In genomic region chr6:115697739-115698558, GRCm38 (mm10) we compare ENCODE assay signal across 7 mouse cellular contexts. TPM values are rescaled to one million over a fixed set of nuclear protein-coding genes. Genes with fewer than 3 reads are reported as not detected.
DNase-seq lines count a peak whose midpoint lies in the region; ATAC-seq lines count a peak whose summit lies in the region.

No protein-coding gene starts in this region.

- H3K27me3 ChIP-seq in stomach, embryonic 15.5 days (replicated peaks): no peaks in the 10 kb centered on the region

- H3K4me2 ChIP-seq in stomach, embryonic 15.5 days: no peak overlapping the region

- H3K36me3 ChIP-seq in stomach, embryonic 15.5 days: no peaks in the 10 kb centered on the region

- 70% methylated on average over 17 of the region's 17 CpGs for WGBS in stomach, embryonic 15.5 days

- 0 out of 2 replicates have a peak, but pooled peaks cover 8% of the 10 kb centered on the region for H3K4me1 ChIP-seq in stomach, embryonic 15.5 days

- no peak overlapping the region for H3K4me3 ChIP-seq in stomach, embryonic 15.5 days (replicated peaks)

- peak; percentile 39 for ATAC-seq in inflammation-experienced regulatory T-cells, adult 6 months
- no peak; the same call in 1 of the 2 replicates for ATAC-seq in stomach, embryonic 15.5 days (ENCODE audit: insufficient read depth, low FRiP score, low read depth)

- peak; percentile 59 for DNase-seq in ovary, adult 18-20 months (ENCODE audit: low spot score)
- no peak for DNase-seq in ovary, postnatal 14 days (ENCODE audit: low spot score)
- DNase-seq in embryo, embryonic 10.5 days (ENCODE audit: low spot score): peak; percentile 57
- DNase-seq in MN1 (ENCODE audit: low spot score): no peak
- no peak for DNase-seq in retina, postnatal 1 day

- peak overlapping the region; percentile 36; the same call in 1 of the 2 replicates for H3K27ac ChIP-seq in stomach, embryonic 15.5 days

- H3K9ac ChIP-seq in stomach, embryonic 15.5 days: no peak overlapping the region

- H3K9me3 ChIP-seq in stomach, embryonic 15.5 days: no peaks in the 10 kb centered on the region

RNA-seq across cellular contexts. Expression of gene Raf1, which starts 21.5 kb away (rescaled TPM):
- 10 to 100 TPM; 52.6 to 72.0 (median 66.5) TPM for polyA plus RNA-seq in inflammation-experienced regulatory T-cells, adult 6 months (2017; shearing (Covaris generic))
- 85.6 and 88.2 TPM in 2 replicates for polyA plus RNA-seq in stomach, embryonic 15.5 days (2015; fragmentation: Nextera tagmentation; extraction: Ambion mirVana)

Comparison
In these comparisons a context has a peak if more than half of its experiments do, and no peak if none do; other contexts are left out.
1. DNase-seq: peak in ovary, adult 18-20 months (single experiment) and embryo, embryonic 10.5 days (single experiment); none in ovary, postnatal 14 days (single experiment), MN1 (single experiment) and retina, postnatal 1 day (single experiment).